Mouse (Mus musculus): Measurements from ENCODE around the gene H1fx. TPM values are rescaled to one million over a fixed set of nuclear protein-coding genes. Genes with fewer than 3 reads are reported as not detected.
"Not testable (repeated sequence)": the region's sequence is repeated elsewhere in the genome, so short reads cannot be mapped to it uniquely, and the experiment has no call there.

H1fx gene
- polyA plus RNA-seq, 1 experiment from 2014 or later = 88.3 TPM

DNA sequence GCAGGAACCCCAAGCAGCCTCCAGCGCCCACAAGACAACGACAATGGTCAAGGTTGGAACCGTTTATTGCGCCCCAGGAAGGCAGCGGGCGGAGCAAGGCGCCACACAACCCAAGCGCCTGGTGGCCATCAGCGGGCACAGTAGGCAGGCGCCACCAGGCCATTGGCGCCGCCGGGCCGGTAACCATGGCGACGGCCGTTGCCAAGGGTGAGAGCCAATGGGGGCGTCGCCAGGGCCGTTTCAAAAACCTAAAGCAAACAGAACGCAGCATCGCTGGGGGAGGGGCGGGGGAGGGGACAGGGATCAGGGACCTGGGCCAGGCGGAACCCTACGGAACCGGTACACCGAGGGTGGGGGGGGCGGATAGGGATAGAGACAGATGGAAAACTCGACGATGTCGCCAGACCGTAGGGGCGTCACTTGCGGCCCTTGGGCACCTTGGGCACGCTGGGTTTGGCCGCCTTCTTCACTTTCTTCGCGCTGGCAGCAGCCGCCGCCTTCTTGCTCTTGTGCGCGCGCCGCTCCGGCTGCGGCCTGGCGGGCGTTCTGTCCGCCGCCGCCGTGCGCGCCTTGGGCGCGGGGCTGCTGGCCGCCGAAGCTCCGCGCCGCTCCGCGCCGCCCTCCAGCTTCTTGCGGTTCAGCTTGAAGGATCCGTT, 935 bp downstream of the H1fx start:
- Histone ChIP-seq H3K36me3 (peaks cover 22% of the 10 kb centered on the region), H3K9me3 (no peaks in the 10 kb centered on the region), H3K4me1 (peaks cover 18% of the 10 kb centered on the region), H3K4me3 (peak overlapping the region; percentile 95), H3K9ac (peak overlapping the region; percentile 99), H3K27me3 (no peaks in the 10 kb centered on the region), H3K4me2 (replicated peaks) (peak overlapping the region; percentile 77), H3K27ac (peak overlapping the region; percentile 95)
- ATAC-seq (ENCODE audit: insufficient number of reproducible peaks, insufficient read depth, low FRiP score, low TSS enrichment) = peak; percentile 81
- under 1% methylated on average over 66 of the region's 66 CpGs for WGBS

DNA sequence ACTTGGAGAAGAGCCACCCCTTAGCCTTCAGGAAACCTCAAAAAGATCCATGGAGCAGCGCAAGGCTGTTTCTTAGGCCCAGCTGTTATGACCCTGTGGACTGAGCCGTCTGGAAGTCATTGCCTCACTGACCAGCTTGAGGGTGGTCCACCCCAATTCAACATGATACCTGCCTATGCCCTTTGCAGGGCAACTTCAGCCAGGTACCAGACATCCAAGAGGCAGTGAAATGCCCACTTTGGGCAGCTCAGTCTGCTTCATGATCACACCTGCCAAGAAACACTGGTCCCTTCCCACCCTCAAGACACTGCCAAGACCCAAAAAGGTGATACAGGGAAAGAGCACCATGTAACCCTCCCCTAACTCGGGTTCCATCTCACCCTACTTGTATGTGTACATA, 1.7 kb downstream of the H1fx start:
- Histone ChIP-seq H3K27ac (peak overlapping the region; percentile 95; the same call in 1 of the 2 replicates), H3K4me2 (replicated peaks) (peak overlapping the region; percentile 77), H3K27me3 (no peaks in the 10 kb centered on the region), H3K4me3 (peak overlapping the region; percentile 95), H3K36me3 (peaks cover 15% of the 10 kb centered on the region), H3K9me3 (no peaks in the 10 kb centered on the region), H3K9ac (peak overlapping the region; percentile 99; the same call in 1 of the 2 replicates), H3K4me1 (peaks cover 18% of the 10 kb centered on the region)
- ATAC-seq (ENCODE audit: insufficient number of reproducible peaks, insufficient read depth, low FRiP score, low TSS enrichment) = no peak
- WGBS = 67% methylated on average over 3 of the region's 3 CpGs

DNA sequence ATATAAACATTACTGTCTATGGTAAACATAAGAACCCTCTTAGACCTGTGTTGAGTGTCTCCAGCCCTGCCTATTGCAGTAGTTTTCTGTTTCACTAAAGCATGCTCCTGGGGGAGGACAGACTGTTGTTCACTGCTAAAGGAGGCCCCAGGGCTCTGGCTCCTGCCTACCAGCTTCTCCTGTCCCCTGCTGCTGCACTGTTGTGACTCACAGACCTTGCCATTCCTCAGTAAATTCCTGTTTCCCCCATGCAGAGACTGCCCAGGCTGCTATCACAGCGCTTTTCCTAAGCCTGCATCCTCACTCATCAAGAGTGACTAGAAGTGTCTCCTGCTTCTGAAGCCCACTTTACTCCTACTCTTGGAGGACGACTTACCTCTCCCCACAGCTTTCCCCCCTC, 11.4 kb downstream of the H1fx start:
- 20% methylated on average over 2 of the region's 2 CpGs for WGBS
- no peaks in the 10 kb centered on the region for H3K27me3 ChIP-seq

DNA sequence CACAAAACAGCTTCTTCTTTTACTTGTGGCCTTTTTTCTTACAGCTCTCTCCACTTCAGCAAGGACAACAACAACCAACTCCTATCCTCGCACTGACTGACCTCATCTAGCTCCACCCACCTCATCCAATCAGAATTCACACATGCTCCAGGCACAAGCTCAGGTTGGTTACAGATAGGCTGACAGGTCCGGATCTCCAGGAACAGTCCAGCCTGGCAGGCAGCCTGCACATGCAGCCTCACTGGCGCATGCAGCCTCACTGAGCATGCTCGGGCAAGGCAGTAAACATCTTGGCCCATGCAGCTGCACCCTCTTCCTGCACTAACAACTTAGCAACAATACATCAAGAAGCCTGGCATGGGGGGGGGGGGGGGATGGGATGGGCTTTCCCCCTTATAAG, 19.0 kb downstream of the H1fx start:
- WGBS = 69% methylated on average over 4 of the region's 4 CpGs
- not testable (repeated sequence) for H3K4me3 ChIP-seq; H3K36me3 ChIP-seq; H3K9ac ChIP-seq; ATAC-seq (ENCODE audit: insufficient number of reproducible peaks, insufficient read depth, low FRiP score, low TSS enrichment); H3K4me2 ChIP-seq (replicated peaks); H3K27me3 ChIP-seq; H3K27ac ChIP-seq; H3K4me1 ChIP-seq
- H3K9me3 ChIP-seq = peaks cover 13% of the 10 kb centered on the region; the same call in 1 of the 2 replicates

More for the DNA sequence above, 11.4 kb downstream of the H1fx start:
- no peak overlapping the region for H3K9ac ChIP-seq
- no peaks in the 10 kb centered on the region for H3K36me3 ChIP-seq
- no peak overlapping the region for H3K4me3 ChIP-seq
- no peak overlapping the region for H3K4me2 ChIP-seq (replicated peaks)
- no peak for ATAC-seq (ENCODE audit: insufficient number of reproducible peaks, insufficient read depth, low FRiP score, low TSS enrichment)
- no peak overlapping the region for H3K27ac ChIP-seq
- H3K4me1 ChIP-seq = no peaks in the 10 kb centered on the region
- H3K9me3 ChIP-seq = no peaks in the 10 kb centered on the region

- 87% methylated on average over 7 of the region's 7 CpGs for WGBS
- Histone ChIP-seq H3K4me3 (no peak overlapping the region), H3K36me3 (no peaks in the 10 kb centered on the region), H3K4me2 (replicated peaks) (no peak overlapping the region), H3K9ac (no peak overlapping the region), H3K9me3 (no peaks in the 10 kb centered on the region), H3K27me3 (no peaks in the 10 kb centered on the region), H3K27ac (no peak overlapping the region), H3K4me1 (no peaks in the 10 kb centered on the region)
- no peak for ATAC-seq (ENCODE audit: insufficient number of reproducible peaks, insufficient read depth, low FRiP score, low TSS enrichment)
Measured at GRCm38 (mm10) chr6:87942179-87942578, 39.3 kb downstream of the H1fx start.

GRCm38 (mm10) chr6:87938941-87939340, 42.5 kb downstream of the H1fx start:
- Histone ChIP-seq H3K27ac (no peak overlapping the region), H3K4me2 (replicated peaks) (no peak overlapping the region), H3K36me3 (peaks cover 27% of the 10 kb centered on the region), H3K4me3 (no peak overlapping the region), H3K9me3 (no peaks in the 10 kb centered on the region), H3K27me3 (no peaks in the 10 kb centered on the region), H3K4me1 (no peaks in the 10 kb centered on the region), H3K9ac (no peak overlapping the region)
- ATAC-seq (ENCODE audit: insufficient number of reproducible peaks, insufficient read depth, low FRiP score, low TSS enrichment) = no peak
- 80% methylated on average over 3 of the region's 3 CpGs for WGBS

- Histone ChIP-seq H3K36me3 (peaks cover 41% of the 10 kb centered on the region), H3K9ac (no peak overlapping the region), H3K4me2 (replicated peaks) (no peak overlapping the region), H3K4me3 (no peak overlapping the region), H3K9me3 (no peaks in the 10 kb centered on the region), H3K27ac (no peak overlapping the region), H3K4me1 (no peaks in the 10 kb centered on the region), H3K27me3 (no peaks in the 10 kb centered on the region)
- ATAC-seq (ENCODE audit: insufficient number of reproducible peaks, insufficient read depth, low FRiP score, low TSS enrichment) = peak; percentile 94
- 42% methylated on average over 19 of the region's 19 CpGs for WGBS
Measured at GRCm38 (mm10) chr6:87937178-87937788, 44.2 kb downstream of the H1fx start.

- Histone ChIP-seq H3K4me1 (no peaks in the 10 kb centered on the region), H3K36me3 (peaks cover 53% of the 10 kb centered on the region), H3K27me3 (no peaks in the 10 kb centered on the region), H3K4me3 (no peak overlapping the region), H3K9ac (no peak overlapping the region), H3K9me3 (no peaks in the 10 kb centered on the region), H3K27ac (no peak overlapping the region), H3K4me2 (replicated peaks) (no peak overlapping the region)
- WGBS = 89% methylated on average over 5 of the region's 5 CpGs
- no peak for ATAC-seq (ENCODE audit: insufficient number of reproducible peaks, insufficient read depth, low FRiP score, low TSS enrichment)
Measured at GRCm38 (mm10) chr6:87935037-87935436, 46.4 kb downstream of the H1fx start.

Small RNAs within 50 kb of the gene (microRNA-seq; reads per million reads assigned to microRNA genes)
- 3.4 reads per million, percentile 15 among the genes with 10 or more reads in this experiment for gene Gm47286

Other genes starting within 250 kb of the H1fx start
- gene Gp9, start 203.6 kb downstream of the H1fx start, polyA plus RNA-seq (2016; fragmentation: Nextera tagmentation; extraction: Ambion mirVana) = 2.7 and 3.1 TPM in 2 replicates
- 10.8 and 12.0 TPM in 2 replicates for gene Rab43, start 169.5 kb downstream of the H1fx start, polyA plus RNA-seq (2016; fragmentation: Nextera tagmentation; extraction: Ambion mirVana)
- gene Gm45140, start 145.8 kb downstream of the H1fx start, polyA plus RNA-seq (2016; fragmentation: Nextera tagmentation; extraction: Ambion mirVana) = 3.9 and 4.2 TPM in 2 replicates
- 55.1 and 60.5 TPM in 2 replicates for gene Isy1, start 142.8 kb downstream of the H1fx start, polyA plus RNA-seq (2016; fragmentation: Nextera tagmentation; extraction: Ambion mirVana)
- 1,060 and 1,087 TPM in 2 replicates for gene Cnbp, start 130.5 kb downstream of the H1fx start, polyA plus RNA-seq (2016; fragmentation: Nextera tagmentation; extraction: Ambion mirVana)
- 176 and 177 TPM in 2 replicates for gene Copg1, start 93.8 kb downstream of the H1fx start, polyA plus RNA-seq (2016; fragmentation: Nextera tagmentation; extraction: Ambion mirVana)
- gene Hmces, start 67.7 kb downstream of the H1fx start, polyA plus RNA-seq (2016; fragmentation: Nextera tagmentation; extraction: Ambion mirVana) = 63.4 and 63.5 TPM in 2 replicates
- gene Rab7, start 63.6 kb upstream of the H1fx start, polyA plus RNA-seq (2016; fragmentation: Nextera tagmentation; extraction: Ambion mirVana) = 169 and 175 TPM in 2 replicates
- 345 and 352 TPM in 2 replicates for gene Rpn1, start 102.8 kb upstream of the H1fx start, polyA plus RNA-seq (2016; fragmentation: Nextera tagmentation; extraction: Ambion mirVana)
- gene Gata2, start 212.3 kb upstream of the H1fx start, polyA plus RNA-seq (2016; fragmentation: Nextera tagmentation; extraction: Ambion mirVana) = 40.3 and 50.4 TPM in 2 replicates
- not detected in 2 replicates for gene Dnajb8, start 240.6 kb upstream of the H1fx start, polyA plus RNA-seq (2016; fragmentation: Nextera tagmentation; extraction: Ambion mirVana)